Mouse (Mus musculus) layer of hippocampus, postnatal 14 days (tissue): ENCODE data around the gene Nme3. TPM values are rescaled to one million over a fixed set of nuclear protein-coding genes. Genes with fewer than 3 reads are reported as not detected.

Experiments
- DNase-seq, 2 experiments: peaks; one replicate each; pipeline ENCODE4 v3.0.0; 2021 to 2022; ENCODE audit warnings: low spot score in 2 of 2, mixed read lengths in 1 of 2
- long read RNA-seq, 2 experiments: library from polyadenylated mRNA; stranded (forward); transcript quantifications; one replicate each; pipeline ENCODE4 v2.0.0; 2021
- total RNA-seq, 2 experiments: library from RNA; stranded (reverse); gene quantifications; 2 replicates each; pipeline ENCODE4 v1.2.3; 2021

Gene Nme3
- 10 to 100 TPM; 48.6 to 53.8 TPM for total RNA-seq
- long read RNA-seq, experiment 1, transcript Nme3-201 (5 exons, 715 nt): major isoform, 8 of 11 reads
- long read RNA-seq, experiment 1, partial matches to known transcripts: 2 of 11 reads
- long read RNA-seq, experiment 1, other reads (novel, unspliced or antisense): 0 of 11 reads
- long read RNA-seq, experiment 2, transcript Nme3-203 (4 exons, 484 nt): minor isoform, 6 of 29 reads
- long read RNA-seq, experiment 2, transcript Nme3-201 (5 exons, 715 nt): major isoform, 17 of 29 reads
- long read RNA-seq, experiment 2, partial matches to known transcripts: 0 of 29 reads
- long read RNA-seq, experiment 2, other reads (novel, unspliced or antisense): 3 of 29 reads

DNA sequence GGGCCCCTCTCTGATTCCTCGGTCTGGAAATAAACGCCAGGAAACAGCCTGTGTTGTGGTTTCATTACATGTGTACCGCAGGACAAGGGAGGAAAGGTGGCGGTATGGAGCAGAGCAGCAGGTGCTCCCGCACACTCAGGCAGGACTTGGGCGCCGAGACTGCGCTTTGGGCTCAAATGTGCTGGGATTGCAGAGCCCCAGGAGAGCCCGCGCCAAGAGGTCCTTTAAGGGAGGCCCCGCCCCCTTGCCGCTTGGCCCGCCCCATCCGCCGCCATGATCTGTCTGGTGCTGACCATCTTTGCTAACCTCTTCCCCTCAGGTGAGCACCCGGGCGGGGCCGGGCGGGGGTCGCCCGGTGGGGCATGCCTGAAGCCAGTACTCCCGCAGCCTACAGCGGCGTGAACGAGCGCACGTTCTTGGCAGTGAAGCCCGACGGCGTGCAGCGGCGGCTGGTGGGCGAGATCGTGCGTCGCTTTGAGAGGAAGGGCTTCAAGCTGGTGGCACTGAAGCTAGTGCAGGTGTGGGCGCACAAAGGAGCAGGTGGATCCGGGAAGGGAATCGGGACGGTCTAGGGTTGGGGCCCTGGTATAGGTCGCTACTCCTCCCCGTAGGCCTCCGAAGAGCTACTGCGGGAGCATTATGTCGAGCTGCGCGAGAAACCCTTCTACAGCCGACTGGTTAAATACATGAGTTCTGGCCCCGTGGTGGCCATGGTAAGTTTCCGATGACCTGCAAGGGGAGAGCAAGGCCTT is at the start of gene Nme3:
Gene Nme3, plus strand, starts transcription at position 260 of the 752 bp plus-strand sequence.
- DNase-seq: peak in 1 of 2 experiments; percentile 75

DNA sequence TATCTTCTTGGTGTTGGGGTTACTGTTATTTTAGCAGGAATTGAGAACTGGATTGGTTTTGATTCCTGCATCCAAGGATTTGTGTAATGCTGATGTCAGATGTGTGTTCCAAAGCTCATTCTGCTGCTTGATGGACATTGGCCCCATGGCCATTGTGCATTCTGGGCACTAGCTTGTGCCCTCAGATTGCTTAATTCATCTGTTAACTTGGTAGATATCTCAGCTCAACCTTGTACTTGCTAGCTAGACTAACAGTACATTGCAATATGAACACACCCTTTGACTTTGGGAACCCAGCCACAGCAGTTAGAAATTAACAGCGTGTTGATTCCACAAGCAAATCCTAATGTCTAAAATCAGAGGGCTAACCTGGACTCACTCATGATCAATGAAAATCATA is 48.9 kb upstream of the Nme3 start:
- DNase-seq: no peak

- no peak for DNase-seq
These were observed 47.7 kb upstream of the Nme3 start for GRCm38 (mm10) chr17:24848600-24849031.

DNA sequence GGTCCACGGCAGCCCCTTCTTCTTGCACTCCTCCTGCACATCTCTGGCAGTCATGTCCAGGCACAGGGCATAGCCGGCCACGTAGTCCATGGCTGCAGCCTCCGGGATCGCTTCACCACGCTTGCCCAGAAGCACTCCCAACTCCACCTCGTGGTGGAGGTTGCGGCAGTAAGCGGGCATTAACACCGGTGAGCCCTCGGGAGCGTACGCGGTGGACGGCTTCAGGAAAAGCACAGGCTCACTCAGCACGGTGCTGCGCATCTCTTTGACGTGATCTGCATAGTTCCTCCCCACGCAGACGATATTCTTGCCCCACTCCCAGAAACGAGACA is 46.6 kb upstream of the Nme3 start:
- no peak for DNase-seq

DNA sequence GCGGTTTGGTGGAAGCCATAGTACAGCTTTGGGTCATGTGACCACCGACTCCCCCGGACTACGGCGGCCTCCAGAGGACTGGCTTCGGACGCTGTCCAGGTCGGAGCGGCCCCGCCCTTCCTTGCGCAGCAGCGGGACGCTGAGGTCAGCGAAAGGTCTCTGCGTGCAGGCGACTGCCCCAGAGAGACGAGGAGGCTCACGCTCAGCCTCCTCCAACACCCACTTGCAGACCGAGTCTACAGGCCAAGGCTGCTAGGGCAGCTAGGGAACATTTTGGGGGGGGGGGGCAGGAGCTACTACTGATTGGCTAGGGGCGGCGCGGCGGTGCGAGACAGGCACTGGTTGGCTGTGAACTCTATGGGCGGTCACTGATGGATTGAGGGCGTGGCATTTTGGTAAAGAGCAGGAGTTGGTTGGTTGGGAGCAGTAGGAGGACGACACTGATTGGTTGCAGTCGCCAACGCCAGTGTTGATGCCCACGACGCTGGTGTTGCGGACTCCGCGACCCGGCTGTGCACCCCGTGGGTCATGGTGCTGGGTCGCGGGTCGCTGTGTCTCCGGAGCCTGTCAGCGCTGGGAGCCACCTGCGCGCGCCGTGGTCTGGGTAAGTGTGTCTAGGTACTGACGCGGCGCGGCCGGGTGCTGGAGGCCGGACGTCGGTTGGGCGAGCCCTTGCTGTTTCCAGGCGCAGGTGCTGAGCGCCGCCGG is 46.1 kb upstream of the Nme3 start, which contains the start of gene Fahd1:
Gene Fahd1, minus strand, starts transcription at position 300 of the 708 bp plus-strand sequence.
- DNase-seq: peak; percentile 98

GRCm38 (mm10) chr17:24850773-24851127 is 45.5 kb upstream of the Nme3 start:
- DNase-seq: no peak

DNA sequence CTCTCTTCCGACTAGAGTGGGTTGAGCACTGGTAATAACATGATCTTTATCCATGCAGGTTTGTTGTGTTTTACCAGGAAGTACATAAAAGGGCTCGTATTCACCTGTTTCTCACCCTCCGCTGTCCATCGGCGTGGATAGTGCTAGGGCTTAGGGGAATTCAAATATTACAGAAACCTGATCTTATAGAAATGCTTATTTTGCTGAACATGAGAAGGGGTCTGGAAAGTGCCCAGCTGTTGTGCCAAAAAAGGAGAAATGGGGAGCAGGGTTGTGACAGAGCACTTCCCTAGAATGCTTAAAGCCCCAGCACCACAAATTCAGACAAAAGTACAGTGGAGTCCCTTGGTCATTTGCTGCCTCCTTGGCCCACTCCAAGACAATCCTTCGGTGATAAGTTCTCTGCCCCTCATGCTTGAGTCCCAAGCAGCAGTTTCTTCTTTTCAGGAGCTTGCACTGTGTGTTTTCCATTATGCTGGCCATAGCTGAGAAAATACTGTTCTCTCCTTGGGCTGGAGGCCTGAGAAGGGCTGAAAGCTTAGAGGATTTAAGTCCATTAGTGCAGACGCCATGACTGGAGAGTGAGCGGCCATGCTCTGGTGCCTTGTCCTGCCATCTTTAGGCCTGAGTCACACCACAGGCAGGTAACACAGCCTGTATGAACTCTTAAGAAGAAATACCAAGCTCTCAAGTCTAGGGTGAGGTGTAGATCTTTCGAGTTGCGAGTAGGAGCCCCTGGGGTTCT is 44.7 kb upstream of the Nme3 start:
- no peak for DNase-seq

- DNase-seq: no peak
These were observed 40.3 kb upstream of the Nme3 start for GRCm38 (mm10) chr17:24855838-24856464.

- no peak for DNase-seq
These were observed 39.7 kb upstream of the Nme3 start for GRCm38 (mm10) chr17:24856589-24856988.

GRCm38 (mm10) chr17:24857831-24858470 is 38.3 kb upstream of the Nme3 start:
- no peak for DNase-seq

DNA sequence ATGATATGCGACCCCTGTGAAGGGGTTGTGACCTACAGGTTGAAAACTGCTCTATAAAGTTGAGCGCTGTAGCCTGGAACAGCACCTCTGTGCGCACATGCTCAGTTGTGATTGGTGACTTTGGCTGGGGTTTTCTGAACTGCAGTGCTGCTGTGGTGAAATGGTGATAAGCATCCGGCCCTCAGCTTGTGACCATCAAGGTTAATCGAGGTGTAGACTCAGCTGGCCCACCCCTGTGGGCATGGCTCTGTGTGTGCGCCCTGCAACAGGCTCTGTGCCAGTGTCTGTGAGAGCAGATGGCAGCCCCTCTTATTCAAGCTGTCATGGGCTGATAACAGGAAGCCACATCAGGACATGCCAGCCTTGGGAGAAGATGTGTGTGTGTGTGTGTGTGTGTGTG is 37.3 kb upstream of the Nme3 start:
- DNase-seq: peak; percentile 55 to 70

- no peak for DNase-seq
These were observed 36.2 kb upstream of the Nme3 start for GRCm38 (mm10) chr17:24860076-24860475.

DNA sequence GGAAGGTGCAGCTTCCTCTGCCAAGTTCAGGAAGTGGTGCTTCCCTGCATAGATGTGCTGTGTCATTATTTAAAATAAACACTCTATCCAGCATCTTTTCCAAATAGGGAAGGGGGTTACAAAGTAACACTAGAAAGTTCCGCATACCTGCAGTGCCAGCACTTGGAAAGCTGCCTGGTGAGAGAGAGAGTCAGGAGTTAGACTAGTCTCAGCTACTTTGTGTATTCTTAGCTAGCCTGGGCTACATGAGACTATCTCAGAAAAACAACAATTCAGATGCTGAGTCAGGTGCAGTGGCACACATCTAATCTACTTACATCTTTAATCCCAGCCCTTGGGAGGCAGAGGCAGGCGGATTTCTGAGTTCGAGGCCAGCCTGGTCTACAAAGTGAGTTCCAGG is 34.5 kb upstream of the Nme3 start:
- DNase-seq: no peak

DNA sequence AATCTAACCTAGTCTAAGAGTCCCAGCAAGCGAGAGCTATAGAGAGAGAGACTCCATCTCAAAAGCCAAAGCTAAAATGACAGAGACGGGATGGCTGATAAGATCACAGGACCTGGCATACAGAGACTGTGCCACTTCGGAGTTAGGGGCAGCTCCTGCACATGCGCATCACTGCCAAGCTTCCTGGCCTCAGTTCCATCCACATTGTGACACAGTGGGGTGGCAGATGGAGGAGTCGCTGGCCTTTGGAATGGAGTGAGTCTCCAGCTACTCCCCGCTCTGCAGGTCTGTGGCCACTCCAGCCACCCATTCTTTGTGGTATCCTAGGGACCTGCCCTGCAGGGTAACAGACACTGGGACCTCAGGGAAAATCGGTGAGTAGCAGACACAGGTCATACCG is 30.5 kb upstream of the Nme3 start, which contains the start of gene Igfals:
Gene Igfals, plus strand, starts transcription at position 222 of the 400 bp plus-strand sequence.
- DNase-seq: no peak

- no peak for DNase-seq
These were observed 28.4 kb upstream of the Nme3 start for GRCm38 (mm10) chr17:24867914-24868313.

- DNase-seq: no peak
These were observed 22.4 kb upstream of the Nme3 start for GRCm38 (mm10) chr17:24873695-24874404.

DNA sequence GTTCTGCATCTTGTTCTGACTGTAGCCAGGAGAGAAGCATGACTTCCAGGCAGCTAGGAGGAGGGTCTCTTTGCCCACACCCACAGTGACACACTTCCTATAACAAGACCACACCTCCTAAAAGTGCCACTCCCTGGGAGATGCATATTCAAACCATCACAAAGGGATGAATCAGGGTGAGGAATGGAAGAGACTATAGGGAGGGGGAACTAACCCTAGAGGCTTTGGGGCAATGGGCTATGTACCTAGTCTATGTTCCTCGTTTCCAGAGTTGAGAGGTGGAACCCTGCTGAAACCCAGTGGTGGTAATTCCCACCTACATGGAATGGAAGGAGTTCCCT is 21.9 kb upstream of the Nme3 start:
- no peak for DNase-seq

- DNase-seq: no peak
These were observed 21.3 kb upstream of the Nme3 start for GRCm38 (mm10) chr17:24874989-24875388.

GRCm38 (mm10) chr17:24877336-24878116 is 18.8 kb upstream of the Nme3 start:
- no peak for DNase-seq
